Mouse (Mus musculus) embryonic stem cell, embryonic (primary cell): ENCODE measurements around the gene Gm21972.

Source experiments
- CTCF ChIA-PET, 4 experiments: fragments of 300-600 bp in 2 of 4; fragments of 350-600 bp in 2 of 4; sonication (Branson Sonifier 250); formaldehyde crosslinking; loops; one replicate each; lab custom pipeline; 2022; ENCODE audit warnings: inconsistent platforms in 2 of 4; lab: Charles Lee
- POLR2A ChIA-PET, 4 experiments: fragments of 300-600 bp in 2 of 4; fragments of 350-600 bp in 2 of 4; sonication (Branson Sonifier 250); formaldehyde crosslinking; loops; one replicate each; lab custom pipeline; 2022; ENCODE audit warnings: antibody characterized with exemption in 4 of 4, inconsistent platforms in 1 of 4; lab: Charles Lee

Gm21972 gene

GRCm38 (mm10) chr1:86152618-86153017 lies 19.2 kb downstream of the Gm21972 start:
- POLR2A ChIA-PET: interaction anchor here in 3 of 4 experiments (0.5 to 4.3 kb wide), 16 partner anchors 11 to 1281 kb away, joined by 3 to 44 read pairs (median 4); partner anchors contain the start of genes Ncl (in 2 of the 3) and Ptma (in 1 of the 3)
- CTCF ChIA-PET: interaction anchor here (0.6 to 3.4 kb wide), 21 partner anchors 9 to 360 kb away, joined by 3 to 14 read pairs (median 4); no protein-coding TSS in a partner anchor

DNA sequence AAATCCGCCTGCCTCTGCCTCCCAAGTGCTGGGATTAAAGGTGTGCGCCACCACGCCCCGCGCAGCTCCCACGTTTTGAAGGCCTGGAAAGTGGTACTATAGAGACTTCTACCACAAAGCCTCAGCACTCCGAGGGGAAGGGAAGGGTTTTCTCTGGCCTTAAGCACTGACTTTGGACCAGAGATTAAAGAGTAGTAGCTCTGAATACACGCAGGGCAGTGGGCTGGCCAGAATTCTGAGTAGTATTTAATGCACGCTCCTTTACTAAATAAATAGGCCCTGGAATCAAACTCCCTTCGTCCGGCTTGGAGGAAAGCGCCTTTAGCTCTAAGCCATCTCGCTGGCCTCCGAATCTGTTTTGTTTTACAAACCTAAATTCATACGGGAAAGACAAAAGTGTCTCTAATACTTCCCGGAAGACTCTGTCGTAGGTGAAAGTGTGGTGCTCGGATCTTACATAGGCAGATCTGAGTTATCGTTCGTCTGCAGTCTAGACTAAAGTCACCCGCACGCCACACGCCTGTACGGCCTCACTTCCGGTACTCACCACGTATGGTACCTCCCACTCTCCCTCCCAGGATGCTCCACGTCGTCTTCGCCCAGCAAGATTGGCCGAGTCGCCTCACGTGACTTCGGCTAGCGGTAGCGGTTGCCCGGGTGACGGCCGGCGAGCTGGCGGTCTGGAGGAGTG lies 20.8 kb downstream of the Gm21972 start, which contains the start of gene Armc9:
Gene Armc9 (plus strand): TSS at position 648 of the 691 bp plus-strand sequence.
- POLR2A ChIA-PET: interaction anchor here in 3 of 4 experiments (0.7 to 4.3 kb wide), 49 partner anchors 8 to 361 kb away, joined by 3 to 44 read pairs (median 4); partner anchors contain the start of genes Ncl (in 3 of the 3) and Cab39 (in 1 of the 3)
- CTCF ChIA-PET: interaction anchor here (0.6 to 3.4 kb wide), 13 partner anchors 10 to 262 kb away, joined by 3 to 14 read pairs (median 3); no protein-coding TSS in a partner anchor

DNA sequence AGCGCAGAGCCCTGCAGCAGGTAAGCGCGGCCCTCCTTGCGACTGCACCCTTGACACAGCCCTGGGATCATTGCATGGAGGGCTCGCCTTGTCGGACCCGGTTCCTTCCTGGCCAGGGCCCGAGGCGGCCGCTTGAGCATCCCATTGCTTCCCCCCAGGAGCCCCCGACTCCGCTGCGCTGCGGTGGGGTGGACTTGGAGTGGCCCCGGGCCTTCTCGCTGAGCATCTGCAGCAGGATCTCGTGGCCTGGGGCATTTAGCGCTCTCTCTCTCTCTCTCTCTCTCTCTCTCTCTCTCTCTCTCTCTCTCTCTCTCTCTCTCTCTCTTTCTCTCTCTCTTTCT lies 21.4 kb downstream of the Gm21972 start:
- POLR2A ChIA-PET: interaction anchor here in 3 of 4 experiments (0.7 to 4.3 kb wide), 44 partner anchors 8 to 362 kb away, joined by 3 to 44 read pairs (median 4); partner anchors contain the start of genes Ncl (in 3 of the 3) and Cab39 (in 1 of the 3)

DNA sequence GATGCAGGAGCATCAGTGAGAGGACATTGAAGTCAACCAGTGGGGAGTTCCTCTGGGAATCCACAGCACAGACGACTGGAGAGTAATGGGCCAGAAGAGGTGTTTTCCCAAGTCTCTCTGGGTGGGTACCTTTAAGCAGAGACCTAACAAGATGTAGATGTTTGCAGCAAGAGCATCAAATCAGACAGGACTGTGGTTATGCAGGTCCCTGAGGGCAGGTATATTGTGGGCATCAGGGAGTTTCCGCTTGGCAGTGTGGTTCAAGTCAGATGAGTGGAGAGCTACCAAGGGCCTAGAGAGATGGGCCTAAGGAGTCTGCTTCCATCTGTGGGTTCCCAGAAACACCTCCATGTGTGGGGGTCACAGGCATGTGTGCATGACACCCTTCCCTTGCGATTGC lies 22.6 kb downstream of the Gm21972 start:
- POLR2A ChIA-PET: interaction anchor here in 1 of 4 experiments (1.3 to 4.3 kb wide), 3 partner anchors 14 to 188 kb away, joined by 3 to 44 read pairs (median 3); no protein-coding TSS in a partner anchor
- CTCF ChIA-PET: no interaction called here

More for the DNA sequence above, 21.4 kb downstream of the Gm21972 start:
- CTCF ChIA-PET: interaction anchor here in 3 of 4 experiments (0.6 to 2.7 kb wide), 8 partner anchors 11 to 261 kb away, joined by 3 to 11 read pairs (median 4); no protein-coding TSS in a partner anchor

DNA sequence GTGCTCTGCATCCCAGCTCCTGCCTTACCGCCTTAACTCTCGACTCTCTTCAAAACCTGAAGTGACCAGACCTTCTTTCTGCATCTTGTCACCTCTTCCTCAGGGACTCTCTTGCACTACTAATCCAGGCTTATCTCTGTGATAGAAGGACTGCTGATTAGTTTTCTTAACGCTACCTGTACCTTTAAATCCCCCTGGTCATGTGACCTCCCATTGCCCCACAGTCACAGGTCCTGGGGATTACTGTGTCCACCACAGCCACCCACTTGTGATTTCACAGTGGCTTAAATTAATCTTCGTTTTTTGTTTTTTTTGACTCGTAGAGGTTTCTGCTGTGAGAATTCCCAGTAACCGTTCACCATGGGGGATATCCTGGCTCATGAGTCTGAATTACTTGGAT lies 23.2 kb downstream of the Gm21972 start:
- CTCF ChIA-PET: no interaction called here
- POLR2A ChIA-PET: interaction anchor here in 1 of 4 experiments (1.5 kb wide), 1 partner anchor 22 kb away, joined by 3 read pairs; no protein-coding TSS in a partner anchor

DNA sequence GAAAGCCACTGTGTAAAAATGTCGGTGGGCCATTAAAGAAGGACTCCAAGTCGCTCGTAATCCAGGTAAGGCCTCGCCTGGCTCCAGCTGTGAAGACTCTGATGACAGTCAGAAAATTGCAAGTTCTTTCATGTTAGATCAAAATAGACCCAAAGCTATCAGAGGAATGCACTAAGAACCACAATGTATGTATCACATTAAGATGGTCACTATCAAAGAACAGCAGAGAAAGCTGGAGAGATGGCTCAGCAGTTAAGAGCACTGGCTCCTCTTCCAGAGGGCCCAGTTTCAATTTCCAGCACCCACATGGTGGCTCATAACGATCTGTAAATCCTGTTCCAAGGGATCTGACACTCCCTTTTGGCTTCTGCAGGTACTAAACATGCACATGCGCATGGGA lies 26.6 kb downstream of the Gm21972 start:
- POLR2A ChIA-PET: no interaction called here
- CTCF ChIA-PET: no interaction called here

DNA sequence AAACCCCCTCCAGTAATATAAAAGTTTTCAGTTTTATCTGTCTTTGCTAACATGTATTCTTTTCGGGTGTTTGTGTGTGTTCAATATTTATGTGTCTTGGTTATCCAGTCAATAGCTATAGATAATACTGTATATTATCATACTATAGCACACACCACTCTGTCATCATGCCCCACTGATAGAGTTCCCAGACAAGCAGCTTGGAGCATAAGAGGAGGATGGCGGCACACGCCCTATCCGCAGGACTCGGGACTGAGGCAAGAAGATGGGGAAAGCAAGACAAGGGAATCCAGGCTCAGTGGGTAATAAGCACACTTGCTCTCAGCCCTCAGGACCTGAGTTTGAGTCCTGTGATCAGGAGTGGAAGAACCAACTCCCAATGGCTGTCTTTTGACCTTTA lies 27.0 kb downstream of the Gm21972 start:
- ChIA-PET CTCF (interaction anchor here in 2 of 4 experiments (0.5 to 0.6 kb wide), 2 partner anchors 10 to 11 kb away, joined by 3 read pairs; no protein-coding TSS in a partner anchor), POLR2A (no interaction called here)

GRCm38 (mm10) chr1:86161061-86161460 lies 27.6 kb downstream of the Gm21972 start:
- ChIA-PET CTCF (interaction anchor here in 2 of 4 experiments (0.5 to 0.6 kb wide), 2 partner anchors 10 kb away, joined by 3 read pairs; no protein-coding TSS in a partner anchor), POLR2A (interaction anchor here in 1 of 4 experiments (1.8 kb wide), 1 partner anchor 198 kb away, joined by 5 read pairs; the partner anchor contains the start of gene Ncl)

- POLR2A ChIA-PET: interaction anchor here in 1 of 4 experiments (3.2 kb wide), 1 partner anchor 14 kb away, joined by 11 read pairs; no protein-coding TSS in a partner anchor
- CTCF ChIA-PET: no interaction called here
Observed at GRCm38 (mm10) chr1:86174602-86175001, 41.2 kb downstream of the Gm21972 start.

GRCm38 (mm10) chr1:86176066-86176465 lies 42.6 kb downstream of the Gm21972 start:
- POLR2A ChIA-PET: interaction anchor here in 2 of 4 experiments (0.7 to 4.3 kb wide), 14 partner anchors 9 to 183 kb away, joined by 3 to 25 read pairs (median 5); partner anchors contain the start of genes Ncl (in 2 of the 2) and Armc9 (in 1 of the 2)
- CTCF ChIA-PET: interaction anchor here in 2 of 4 experiments (0.6 to 4.7 kb wide), 7 partner anchors 12 to 213 kb away, joined by 3 to 55 read pairs (median 4); no protein-coding TSS in a partner anchor

DNA sequence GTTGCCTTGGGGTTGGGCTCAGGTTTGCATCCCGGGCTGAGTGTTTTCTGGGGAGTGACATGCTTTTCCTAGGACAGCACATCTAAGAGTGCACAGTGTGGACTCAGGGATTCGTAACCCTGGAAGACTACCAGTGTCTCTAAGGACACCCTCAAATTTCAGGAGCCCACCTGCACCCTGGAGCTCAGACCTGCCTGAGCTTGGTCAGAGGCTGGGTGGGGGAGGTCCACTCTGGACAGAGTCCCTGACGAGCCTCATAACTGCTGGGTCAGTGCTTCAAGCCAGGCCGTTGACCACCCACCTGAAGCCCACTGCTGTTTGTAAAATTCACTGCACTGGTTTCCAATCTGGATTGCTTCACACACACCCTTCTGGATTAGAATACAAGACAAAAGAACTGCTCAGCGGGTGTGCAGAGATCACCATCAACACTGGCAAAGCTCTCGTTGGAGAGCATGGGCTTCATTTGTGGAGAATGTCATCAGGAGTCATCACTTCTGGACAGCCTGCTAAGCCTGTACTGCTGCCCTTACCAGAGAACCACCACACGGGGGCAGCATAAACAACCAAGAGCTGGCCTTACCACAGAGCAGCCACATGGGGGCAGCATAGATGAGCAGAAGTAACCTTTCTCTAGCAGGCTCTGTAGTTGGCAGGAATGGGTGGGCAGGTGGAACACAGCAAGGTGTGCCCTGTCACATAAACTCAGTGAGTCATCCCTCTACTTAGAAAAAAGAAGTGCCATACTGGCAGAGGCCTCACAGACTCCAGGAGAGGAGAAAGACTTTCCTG lies 45.2 kb downstream of the Gm21972 start:
- ChIA-PET CTCF (interaction anchor here (0.5 to 4.7 kb wide), 101 partner anchors 8 to 1476 kb away, joined by 3 to 55 read pairs (median 4); partner anchors contain the start of gene Armc9 (in 2 of the 4)), POLR2A (interaction anchor here (0.6 to 4.3 kb wide), 26 partner anchors 9 to 348 kb away, joined by 3 to 28 read pairs (median 4); partner anchors contain the start of genes Armc9 (in 2 of the 4), Ncl (in 1 of the 4) and Ptma (in 1 of the 4))

- POLR2A ChIA-PET: interaction anchor here (0.6 to 2.5 kb wide), 27 partner anchors 11 to 362 kb away, joined by 3 to 18 read pairs (median 4); partner anchors contain the start of genes Ncl (in 2 of the 4) and Armc9 (in 1 of the 4)
- CTCF ChIA-PET: interaction anchor here (0.5 to 2.3 kb wide), 12 partner anchors 29 to 329 kb away, joined by 3 to 9 read pairs (median 4); no protein-coding TSS in a partner anchor
Observed at GRCm38 (mm10) chr1:86182004-86182709, 48.7 kb downstream of the Gm21972 start.

DNA sequence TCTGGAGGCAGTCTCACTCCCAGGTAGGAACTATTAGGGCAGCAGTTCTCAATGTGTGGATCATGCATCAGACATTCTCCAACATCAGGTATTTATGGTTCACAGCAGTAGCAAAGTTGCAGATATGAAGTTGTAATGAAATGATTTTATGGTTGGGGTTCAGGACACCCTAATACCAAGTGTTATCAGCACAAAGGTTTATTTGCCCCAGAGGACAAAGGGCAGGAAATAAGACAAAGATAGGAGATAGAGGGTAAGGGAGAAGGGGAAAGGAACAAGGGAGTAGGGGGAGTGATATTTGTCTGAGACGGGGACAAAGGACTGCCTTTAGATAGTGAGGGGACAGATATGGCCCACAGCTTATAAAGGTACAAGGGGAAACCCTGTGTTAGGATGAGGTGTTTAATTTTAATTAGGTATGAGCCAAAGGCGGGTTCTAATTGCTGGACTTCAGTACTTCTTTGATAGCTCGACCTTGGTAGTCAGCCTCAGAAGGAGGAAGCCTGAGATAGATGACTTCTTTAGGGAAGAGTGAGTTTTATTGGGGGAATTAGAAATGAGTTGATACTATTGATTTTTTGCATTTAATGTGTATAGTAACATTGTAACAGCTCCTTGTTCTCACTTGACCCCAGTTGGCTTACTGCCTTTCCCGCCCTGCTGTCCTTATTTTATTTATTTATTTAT lies 50.3 kb downstream of the Gm21972 start:
- CTCF ChIA-PET: interaction anchor here in 2 of 4 experiments (0.7 to 1.4 kb wide), 2 partner anchors 127 to 446 kb away, joined by 3 to 8 read pairs; no protein-coding TSS in a partner anchor
- POLR2A ChIA-PET: no interaction called here

DNA sequence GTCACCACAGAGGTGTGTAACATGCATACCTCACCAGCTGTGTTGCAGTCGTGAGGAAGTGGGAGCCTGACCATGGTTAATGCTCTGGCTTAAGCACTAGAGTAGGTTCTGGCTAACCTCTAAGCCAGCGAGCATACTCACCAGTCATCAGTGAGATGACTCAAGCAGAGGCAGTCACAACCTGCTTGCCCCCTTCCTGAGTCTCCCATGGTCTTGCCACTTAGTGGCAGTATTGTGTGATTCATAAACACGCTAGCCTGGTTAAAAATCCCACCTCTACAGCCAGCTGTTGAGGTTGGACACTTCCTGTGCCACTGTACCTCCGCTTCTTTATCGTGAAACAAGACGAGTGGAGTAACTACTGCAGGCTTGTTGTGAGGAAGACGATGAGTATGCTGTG lies 53.3 kb downstream of the Gm21972 start:
- CTCF ChIA-PET: interaction anchor here in 1 of 4 experiments (0.9 to 2.7 kb wide), 3 partner anchors 14 to 154 kb away, joined by 3 to 18 read pairs (median 3); no protein-coding TSS in a partner anchor
- POLR2A ChIA-PET: interaction anchor here (0.8 to 3.6 kb wide), 18 partner anchors 10 to 340 kb away, joined by 3 to 120 read pairs (median 12); partner anchors contain the start of genes Ncl (in 2 of the 4), Psmd1 (in 1 of the 4) and Ptma (in 1 of the 4)

DNA sequence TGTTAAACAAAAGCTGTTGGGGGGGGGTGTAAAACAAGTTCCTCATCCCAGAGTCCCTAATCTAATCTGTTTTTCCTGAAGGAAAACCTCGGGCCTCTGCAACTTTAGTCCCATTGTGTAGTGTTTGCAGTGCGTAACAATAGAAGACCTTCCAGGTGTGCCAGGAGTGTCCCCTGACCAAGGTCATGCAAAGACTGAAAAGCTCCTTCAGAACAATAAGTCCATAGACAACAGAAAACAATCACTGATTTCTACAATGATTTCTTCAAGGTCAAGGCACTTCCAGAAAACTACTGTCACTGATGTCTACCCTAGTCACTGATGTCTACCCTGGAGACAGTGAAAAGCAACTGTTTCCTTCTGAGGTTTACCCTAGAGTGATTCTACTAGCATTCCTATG lies 54.4 kb downstream of the Gm21972 start:
- ChIA-PET CTCF (interaction anchor here (0.6 to 2.7 kb wide), 18 partner anchors 9 to 395 kb away, joined by 3 to 55 read pairs (median 6); partner anchors contain the start of gene Cab39 (in 1 of the 4)), POLR2A (interaction anchor here (0.6 to 3.6 kb wide), 51 partner anchors 9 to 339 kb away, joined by 3 to 120 read pairs (median 5); partner anchors contain the start of genes Ncl (in 3 of the 4), Armc9 (in 1 of the 4), Psmd1 (in 1 of the 4) and Ptma (in 1 of the 4))

GRCm38 (mm10) chr1:86188271-86188670 lies 54.8 kb downstream of the Gm21972 start:
- ChIA-PET CTCF (interaction anchor here (0.7 to 2.7 kb wide), 33 partner anchors 9 to 395 kb away, joined by 3 to 55 read pairs (median 5); partner anchors contain the start of gene Cab39 (in 1 of the 4)), POLR2A (interaction anchor here in 3 of 4 experiments (0.6 to 3.6 kb wide), 56 partner anchors 8 to 338 kb away, joined by 3 to 120 read pairs (median 5); partner anchors contain the start of genes Ncl (in 3 of the 3), Armc9 (in 1 of the 3), Psmd1 (in 1 of the 3) and Ptma (in 1 of the 3))
